Mouse (Mus musculus) layer of hippocampus, adult 9-11 months (tissue): Measurements from ENCODE around the gene Pik3r3.
"Not testable (repeated sequence)": the region's sequence is repeated elsewhere in the genome, so short reads cannot be mapped to it uniquely, and the experiment has no call there.

ENCODE experiments used
- DNase-seq: peaks from one replicate; pipeline ENCODE4 v3.0.0; 2022

Pik3r3 gene

GRCm38 (mm10) chr4:116221140-116221851 lies at the start of gene Pik3r3:
Pik3r3 (plus strand) TSS chr4:116221618.
- peak; percentile 99 for DNase-seq

- DNase-seq, result no peak
Observed at GRCm38 (mm10) chr4:116173072-116173471, 48.3 kb upstream of the Pik3r3 start, which contains the start of the genes 1700042G07Rik and Gm49337. 1700042G07Rik (plus strand) TSS chr4:116173372. Gm49337 (plus strand) TSS chr4:116173384.

GRCm38 (mm10) chr4:116173752-116174151 lies 47.7 kb upstream of the Pik3r3 start:
- no peak for DNase-seq

- no peak for DNase-seq
Observed at GRCm38 (mm10) chr4:116174466-116175116, 46.8 kb upstream of the Pik3r3 start.

GRCm38 (mm10) chr4:116175136-116175535 lies 46.3 kb upstream of the Pik3r3 start:
- no peak for DNase-seq

- peak; percentile 49 for DNase-seq
Observed at GRCm38 (mm10) chr4:116175711-116176542, 45.5 kb upstream of the Pik3r3 start.

GRCm38 (mm10) chr4:116176543-116176988 lies 44.9 kb upstream of the Pik3r3 start:
- peak; percentile 71 for DNase-seq

- no peak for DNase-seq
Observed at GRCm38 (mm10) chr4:116177140-116177539, 44.3 kb upstream of the Pik3r3 start.

- no peak for DNase-seq
Observed at GRCm38 (mm10) chr4:116182079-116182478, 39.3 kb upstream of the Pik3r3 start.

- DNase-seq, result no peak
Observed at GRCm38 (mm10) chr4:116182745-116183144, 38.7 kb upstream of the Pik3r3 start.

- DNase-seq, result no peak
Observed at GRCm38 (mm10) chr4:116185083-116185482, 36.3 kb upstream of the Pik3r3 start.

- no peak for DNase-seq
Observed at GRCm38 (mm10) chr4:116192286-116192835, 29.1 kb upstream of the Pik3r3 start.

- peak; percentile 35 for DNase-seq
Observed at GRCm38 (mm10) chr4:116193583-116194383, 27.6 kb upstream of the Pik3r3 start.

GRCm38 (mm10) chr4:116198422-116198821 lies 23.0 kb upstream of the Pik3r3 start:
- no peak for DNase-seq

GRCm38 (mm10) chr4:116204422-116204821 lies 17.0 kb upstream of the Pik3r3 start:
- no peak for DNase-seq

- DNase-seq, result no peak
Observed at GRCm38 (mm10) chr4:116206531-116206930, 14.9 kb upstream of the Pik3r3 start.

- DNase-seq, result no peak
Observed at GRCm38 (mm10) chr4:116208891-116209290, 12.5 kb upstream of the Pik3r3 start.

- no peak for DNase-seq
Observed at GRCm38 (mm10) chr4:116215895-116216605, 5.4 kb upstream of the Pik3r3 start.

GRCm38 (mm10) chr4:116217046-116217445 lies 4.4 kb upstream of the Pik3r3 start:
- DNase-seq, result peak; percentile 30

GRCm38 (mm10) chr4:116217661-116218060 lies 3.8 kb upstream of the Pik3r3 start:
- not testable (repeated sequence) for DNase-seq

GRCm38 (mm10) chr4:116219056-116219455 lies 2.4 kb upstream of the Pik3r3 start:
- DNase-seq, result no peak
